Mouse (Mus musculus) MEL (cell line): ENCODE measurements around the gene Exoc6b. TPM values are rescaled to one million over a fixed set of nuclear protein-coding genes. Genes with fewer than 3 reads are reported as not detected.

Experiments used
- DNase-seq: peaks from one replicate; pipeline ENCODE4 v3.0.0; 2011; ENCODE audit warnings: low read depth, low spot score
- H3K27ac ChIP-seq: 2 replicates; pipeline ENCODE4 v1.5.1; 2012; ENCODE audit warnings: low read depth, mild to moderate bottlenecking, control low read depth, low read length, moderate library complexity; ENCODE audit not compliant: control insufficient read depth
- H3K27me3 ChIP-seq, 2 experiments: fragments of 150-350 bp in 1 of 2; sonication (generic) in 1 of 2; 2 replicates each; pipeline ENCODE4 v1.6.1; 2012; ENCODE audit warnings: low read length in 2 of 2, mild to moderate bottlenecking in 2 of 2, improper control_type of control experiment in 1 of 2, moderate library complexity in 1 of 2; ENCODE audit not compliant: insufficient read depth in 2 of 2, control insufficient read depth in 1 of 2
- H3K36me3 ChIP-seq, 2 experiments: 2 replicates each; pipeline ENCODE4 v1.6.1; 2012 to 2014; ENCODE audit warnings: low read length in 2 of 2, improper control_type of control experiment in 1 of 2, inconsistent platforms in 1 of 2, mild to moderate bottlenecking in 1 of 2; ENCODE audit not compliant: insufficient read depth in 2 of 2, control insufficient read depth in 1 of 2
- H3K4me1 ChIP-seq, 2 experiments: fragments of 150-350 bp in 1 of 2; sonication (generic) in 1 of 2; 2 replicates each; pipeline ENCODE4 v1.6.1; 2012; ENCODE audit warnings: low read length in 2 of 2, improper control_type of control experiment in 1 of 2, mild to moderate bottlenecking in 1 of 2; ENCODE audit not compliant: insufficient read depth in 2 of 2, control insufficient read depth in 1 of 2
- H3K4me3 ChIP-seq, 2 experiments: fragments of 150-350 bp in 1 of 2; sonication (generic) in 1 of 2; 2 replicates each; pipeline ENCODE4 v1.5.1; 2012; ENCODE audit warnings: low read depth in 2 of 2, low read length in 2 of 2, mild to moderate bottlenecking in 2 of 2, moderate library complexity in 2 of 2, control low read depth in 1 of 2, improper control_type of control experiment in 1 of 2; ENCODE audit not compliant: control insufficient read depth in 1 of 2, insufficient read depth in 1 of 2
- H3K79me2 ChIP-seq: 2 replicates; pipeline ENCODE4 v1.6.1; 2012; ENCODE audit warnings: mild to moderate bottlenecking, low read length, moderate library complexity; ENCODE audit not compliant: control insufficient read depth, poor library complexity, insufficient read depth
- H3K9ac ChIP-seq: 2 replicates; pipeline ENCODE4 v1.6.1; 2012; ENCODE audit warnings: low read depth, mild to moderate bottlenecking, control low read depth, low read length, moderate library complexity; ENCODE audit not compliant: control insufficient read depth, poor library complexity, severe bottlenecking
- H3K9me3 ChIP-seq: fragments of 150-350 bp; sonication (generic); replicated peaks from 2 replicates; pipeline ENCODE4 v1.6.1; 2012; ENCODE audit warnings: mild to moderate bottlenecking, low read length, improper control_type of control experiment, moderate library complexity; ENCODE audit not compliant: insufficient read depth
- CHD1 ChIP-seq: IDR thresholded peaks from 2 replicates; pipeline ENCODE4 v1.6.1; 2012; ENCODE audit warnings: low read depth, mild to moderate bottlenecking, inconsistent platforms, low read length, improper control_type of control experiment
- CHD2 ChIP-seq: IDR thresholded peaks from 2 replicates; pipeline ENCODE4 v1.6.1; 2011; ENCODE audit warnings: low read length, improper control_type of control experiment
- ELF1 ChIP-seq: IDR thresholded peaks from 2 replicates; pipeline ENCODE4 v1.6.1; 2014; ENCODE audit warnings: low read depth, mild to moderate bottlenecking, inconsistent platforms, low read length, improper control_type of control experiment, moderate library complexity
- EP300 ChIP-seq, 2 experiments: IDR thresholded peaks; 2 replicates each; pipeline ENCODE4 v1.6.1; 2011; ENCODE audit warnings: improper control_type of control experiment in 2 of 2, low read length in 2 of 2, low read depth in 1 of 2, mild to moderate bottlenecking in 1 of 2
- ETS1 ChIP-seq: IDR thresholded peaks from 2 replicates; pipeline ENCODE4 v1.6.1; 2012; ENCODE audit warnings: low read depth, mild to moderate bottlenecking, inconsistent platforms, low read length, improper control_type of control experiment, moderate library complexity
- GABPA ChIP-seq: IDR thresholded peaks from 2 replicates; pipeline ENCODE4 v1.6.1; 2012; ENCODE audit warnings: low read depth, mild to moderate bottlenecking, inconsistent platforms, low read length, improper control_type of control experiment, moderate library complexity
- HCFC1 ChIP-seq: IDR thresholded peaks from 2 replicates; pipeline ENCODE4 v1.6.1; 2012; ENCODE audit warnings: low read depth, mild to moderate bottlenecking, inconsistent platforms, low read length, improper control_type of control experiment, moderate library complexity
- KAT2A ChIP-seq: conservative IDR thresholded peaks from 2 replicates; pipeline ENCODE4 v1.6.1; 2012; ENCODE audit warnings: low read depth, low read length, improper control_type of control experiment, inconsistent platforms
- MAFK ChIP-seq: IDR thresholded peaks from 2 replicates; pipeline ENCODE4 v1.6.1; 2011; ENCODE audit warnings: low read depth, mild to moderate bottlenecking, low read length, improper control_type of control experiment, borderline replicate concordance
- MAX ChIP-seq: IDR thresholded peaks from 2 replicates; pipeline ENCODE4 v1.6.1; 2011; ENCODE audit warnings: low read length, improper control_type of control experiment
- MXI1 ChIP-seq: IDR thresholded peaks from 2 replicates; pipeline ENCODE4 v1.6.1; 2011; ENCODE audit warnings: mild to moderate bottlenecking, low read depth, low read length, improper control_type of control experiment
- MYB ChIP-seq: IDR thresholded peaks from 2 replicates; pipeline ENCODE4 v1.6.1; 2011; ENCODE audit warnings: mild to moderate bottlenecking, low read depth, low read length, improper control_type of control experiment
- MYC ChIP-seq: IDR thresholded peaks from 2 replicates; pipeline ENCODE4 v1.6.1; 2011; ENCODE audit warnings: low read depth, mild to moderate bottlenecking, low read length, improper control_type of control experiment, moderate library complexity
- NRF1 ChIP-seq: IDR thresholded peaks from 2 replicates; pipeline ENCODE4 v1.6.1; 2014; ENCODE audit warnings: low read depth, mild to moderate bottlenecking, inconsistent platforms, low read length, improper control_type of control experiment, moderate library complexity; ENCODE audit not compliant: poor library complexity, insufficient read depth, severe bottlenecking
- POLR2A ChIP-seq, 2 experiments: IDR thresholded peaks; 2 replicates each; pipeline ENCODE4 v1.6.1; 2011 to 2012; ENCODE audit warnings: low read length in 2 of 2, mild to moderate bottlenecking in 2 of 2, control low read depth in 1 of 2, improper control_type of control experiment in 1 of 2, low read depth in 1 of 2, moderate library complexity in 1 of 2; ENCODE audit not compliant: control insufficient read depth in 1 of 2, insufficient read depth in 1 of 2, poor library complexity in 1 of 2
- POLR2AphosphoS2 ChIP-seq: IDR thresholded peaks from 2 replicates; pipeline ENCODE4 v1.6.1; 2011; ENCODE audit warnings: low read length, improper control_type of control experiment
- POLR2AphosphoS5 ChIP-seq: IDR thresholded peaks from 2 replicates; pipeline ENCODE4 v1.6.1; 2012; ENCODE audit warnings: low read depth, borderline replicate concordance, mild to moderate bottlenecking, inconsistent platforms, low read length, moderate library complexity, mixed read lengths
- RAD21 ChIP-seq: IDR thresholded peaks from 2 replicates; pipeline ENCODE4 v1.6.1; 2011; ENCODE audit warnings: mild to moderate bottlenecking, low read depth, low read length, improper control_type of control experiment
- RCOR1 ChIP-seq: IDR thresholded peaks from 2 replicates; pipeline ENCODE4 v1.6.1; 2012; ENCODE audit warnings: low read depth, mild to moderate bottlenecking, inconsistent platforms, low read length, improper control_type of control experiment
- SMC3 ChIP-seq: IDR thresholded peaks from 2 replicates; pipeline ENCODE4 v1.6.1; 2011; ENCODE audit warnings: low read depth, low read length, improper control_type of control experiment
- TBP ChIP-seq: IDR thresholded peaks from 2 replicates; pipeline ENCODE4 v1.8.0; 2011; ENCODE audit warnings: low read depth, low read length, improper control_type of control experiment
- TCF12 ChIP-seq: IDR thresholded peaks from 2 replicates; pipeline ENCODE4 v1.6.1; 2014; ENCODE audit warnings: low read depth, mild to moderate bottlenecking, inconsistent platforms, low read length, improper control_type of control experiment, moderate library complexity
- UBTF ChIP-seq: IDR thresholded peaks from 2 replicates; pipeline ENCODE4 v1.6.1; 2012; ENCODE audit warnings: low read depth, mild to moderate bottlenecking, inconsistent platforms, low read length, improper control_type of control experiment, moderate library complexity, borderline replicate concordance; ENCODE audit not compliant: insufficient read depth
- USF2 ChIP-seq, 2 experiments: IDR thresholded peaks; 2 replicates each; pipeline ENCODE4 v1.6.1; 2011 to 2012; ENCODE audit warnings: improper control_type of control experiment in 2 of 2, low read length in 2 of 2, borderline replicate concordance in 1 of 2, inconsistent platforms in 1 of 2, low read depth in 1 of 2, mild to moderate bottlenecking in 1 of 2; ENCODE audit not compliant: insufficient read depth in 1 of 2
- ZC3H11A ChIP-seq: IDR thresholded peaks from 2 replicates; pipeline ENCODE4 v1.6.1; 2012; ENCODE audit warnings: low read depth, mild to moderate bottlenecking, inconsistent platforms, low read length, improper control_type of control experiment
- ZMIZ1 ChIP-seq: IDR thresholded peaks from 2 replicates; pipeline ENCODE4 v1.6.1; 2012; ENCODE audit warnings: low read depth, mild to moderate bottlenecking, inconsistent platforms, low read length, improper control_type of control experiment, moderate library complexity
- ZNF384 ChIP-seq: IDR thresholded peaks from 2 replicates; pipeline ENCODE4 v1.6.1; 2012; ENCODE audit warnings: low read depth, mild to moderate bottlenecking, inconsistent platforms, low read length, improper control_type of control experiment
- polyA plus RNA-seq, 2 experiments: library from polyadenylated mRNA; stranded (reverse) in 1 of 2; unstranded in 1 of 2; fragments of >175 nt in 1 of 2; fragments of >200 nt in 1 of 2; gene quantifications; 2 replicates each; pipeline versions ENCODE4 v1.2.1 to v1.2.4; 2012; ENCODE audit warnings: low replicate concordance in 2 of 2, low read depth in 1 of 2; ENCODE audit not compliant: insufficient read length in 2 of 2, insufficient read depth in 1 of 2, missing spikeins in 1 of 2
- total RNA-seq: library from RNA; depleted of rRNA; stranded (reverse); fragments of 300-350 nt; gene quantifications from 2 replicates; pipeline ENCODE4 v1.2.3, GENCODE M21; 2012

Exoc6b gene
- total and polyA plus RNA-seq, 3 experiments: 3.4 to 6.5 TPM; not detected in 1

DNA sequence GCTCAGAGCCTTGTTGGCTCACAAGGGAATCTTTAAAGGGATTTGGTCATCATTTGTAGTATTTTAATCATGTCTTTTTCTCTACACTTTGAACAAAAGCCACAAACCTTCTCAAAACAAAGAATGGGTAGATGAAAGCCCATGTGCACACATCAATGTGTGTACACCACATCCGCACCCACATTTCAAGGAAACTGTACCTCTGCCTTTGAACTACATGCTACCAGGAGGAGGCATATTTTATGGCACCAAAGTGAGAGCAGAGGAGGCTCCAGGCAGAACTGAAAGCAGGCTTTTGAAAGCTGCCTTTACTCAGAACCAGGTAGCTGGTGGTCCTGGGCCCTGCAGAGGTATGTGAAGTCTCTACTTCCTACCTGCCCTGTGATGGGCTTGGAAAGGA, 452.3 kb downstream of the Exoc6b start:
- H3K36me3 ChIP-seq: no peaks in the 10 kb centered on the region
- H3K4me3 ChIP-seq: no peak overlapping the region
- H3K79me2 ChIP-seq: no peaks in the 10 kb centered on the region
- H3K9ac ChIP-seq: no peak overlapping the region
- TF ChIP-seq ZC3H11A: no peak
- TF ChIP-seq EP300 (IDR thresholded peaks at IDR 0.05; ENCODE audit: low read depth in 1 of 2, low read length in 2 of 2): no peak
- no peak for TF ChIP-seq POLR2A (IDR thresholded peaks at IDR 0.05; ENCODE audit: control insufficient read depth in 1 of 2, insufficient read depth in 1 of 2, low read depth in 1 of 2, low read length in 2 of 2, poor library complexity in 1 of 2)
- no peak for TF ChIP-seq MYC
- no peak for TF ChIP-seq GABPA
- TF ChIP-seq MAFK: no peak
- no peak for TF ChIP-seq ZNF384
- no peak for TF ChIP-seq TBP
- no peak for TF ChIP-seq MYB
- no peak for TF ChIP-seq RCOR1
- TF ChIP-seq UBTF: no peak
- no peak for TF ChIP-seq ETS1
- TF ChIP-seq RAD21: no peak
- no peak for TF ChIP-seq POLR2AphosphoS5
- no peak for TF ChIP-seq ZMIZ1
- TF ChIP-seq NRF1: no peak
- TF ChIP-seq USF2 (IDR thresholded peaks at IDR 0.05; ENCODE audit: borderline replicate concordance in 1 of 2, insufficient read depth in 1 of 2, low read depth in 1 of 2, low read length in 2 of 2): no peak
- no peak for TF ChIP-seq MXI1
- TF ChIP-seq, all 39 proteins: peak for 0
- Histone ChIP-seq H3K9me3 (no peaks in the 10 kb centered on the region), H3K27ac (no peak overlapping the region), H3K27me3 (no peaks in the 10 kb centered on the region), H3K4me1 (no peaks in the 10 kb centered on the region)
- DNase-seq: no peak

DNA sequence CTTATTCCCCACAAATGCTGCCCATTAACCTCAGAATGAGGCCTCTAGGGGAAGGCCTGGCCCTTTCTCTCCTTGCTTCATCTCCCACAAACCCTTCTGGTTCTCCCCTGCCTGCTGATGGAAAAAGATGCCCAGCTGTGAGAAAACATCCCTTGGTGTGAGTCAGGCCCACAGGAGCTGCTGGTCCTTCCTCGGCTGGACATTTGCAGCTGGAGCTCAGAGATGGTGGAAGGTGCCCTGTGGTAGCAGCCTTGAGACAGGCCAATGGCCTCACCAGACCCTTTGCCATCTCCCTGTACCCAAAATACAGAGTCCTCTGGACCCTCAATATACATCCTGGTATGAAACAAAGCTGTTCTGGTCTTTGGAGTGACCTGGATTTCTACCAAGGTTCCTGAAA, 452.7 kb downstream of the Exoc6b start:
- DNase-seq: no peak
- TF ChIP-seq ELF1 (no peak), ZNF384 (no peak), RAD21 (no peak), ETS1 (no peak), KAT2A (no peak), CHD1 (no peak), SMC3 (no peak), MYC (no peak), TCF12 (no peak), CHD2 (no peak), HCFC1 (no peak), POLR2AphosphoS5 (no peak), POLR2AphosphoS2 (no peak), MAX (no peak)

More for the DNA sequence above, 452.7 kb downstream of the Exoc6b start:
- Histone ChIP-seq H3K4me3 (no peak overlapping the region), H3K27ac (no peak overlapping the region), H3K9me3 (no peaks in the 10 kb centered on the region), H3K27me3 (no peaks in the 10 kb centered on the region), H3K79me2 (no peaks in the 10 kb centered on the region), H3K9ac (no peak overlapping the region), H3K36me3 (no peaks in the 10 kb centered on the region), H3K4me1 (no peaks in the 10 kb centered on the region)
